Mouse (Mus musculus) megakaryocyte, embryonic 14.5 days (primary cell): ENCODE measurements around the gene Sart1.

Experiments used
- FLI1 ChIP-seq: IDR thresholded peaks from 2 replicates; pipeline ENCODE4 v1.6.1; 2012; ENCODE audit warnings: low read length, inconsistent platforms, mixed read lengths
- GATA1 ChIP-seq: IDR thresholded peaks from 3 replicates; pipeline ENCODE4 v1.6.1; 2012; ENCODE audit warnings: mixed read lengths, low read length, inconsistent platforms, borderline replicate concordance

- TF ChIP-seq FLI1 (no peak), GATA1 (no peak)
Observed at GRCm38 (mm10) chr19:5364124-5364523, 24.4 kb downstream of the Sart1 start.
